Mouse (Mus musculus) retina, adult 2 months (tissue): ENCODE measurements around the gene Mknk2.

ENCODE experiments used
- DNase-seq: peaks from one replicate; pipeline ENCODE4 v3.0.0-alpha.2; 2012; ENCODE audit warnings: low read depth, low spot score

Mknk2 gene

DNA sequence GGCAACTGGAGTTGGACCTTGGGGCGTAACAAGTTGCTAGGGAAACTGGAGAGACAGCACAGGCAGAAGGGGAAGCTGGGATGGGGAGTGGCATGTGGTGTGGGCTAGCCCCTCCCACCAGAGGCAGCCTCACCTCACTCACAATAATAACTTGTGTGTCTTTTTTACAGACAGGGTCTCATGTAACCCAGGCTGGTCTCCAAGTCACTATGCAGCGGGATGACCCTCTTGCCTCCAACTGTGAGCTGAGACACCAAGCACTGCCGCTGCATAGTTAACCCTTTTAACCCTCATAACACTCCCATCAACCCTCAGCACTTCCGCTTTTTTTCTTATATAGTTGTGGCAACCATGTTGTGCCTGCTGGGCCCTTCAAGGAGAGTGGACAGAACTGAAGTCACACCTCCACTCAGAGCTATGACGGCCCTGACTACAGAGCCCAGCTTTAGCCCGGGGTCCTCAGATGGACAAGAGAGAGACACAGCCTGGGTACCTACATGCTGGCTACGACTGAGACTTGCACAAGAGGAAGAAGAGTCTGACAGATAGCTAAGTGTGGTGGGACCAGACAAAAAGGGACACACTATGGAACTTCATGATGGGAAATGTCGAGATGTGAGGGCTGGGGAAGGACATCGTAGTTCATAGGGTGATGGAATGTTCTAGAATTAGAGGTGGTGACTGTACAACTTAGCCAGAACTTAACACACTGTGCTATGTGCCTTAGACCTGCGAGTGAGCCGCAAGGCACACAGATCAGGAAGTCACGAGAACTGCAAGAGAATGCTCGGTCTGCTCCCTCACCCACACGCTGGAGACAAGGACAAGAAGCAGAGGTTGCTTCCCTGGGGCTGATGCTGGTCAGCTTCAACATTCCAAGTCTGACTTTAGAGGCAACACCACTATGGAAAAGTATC, 14.6 kb upstream of the Mknk2 start:
- DNase-seq = no peak

DNA sequence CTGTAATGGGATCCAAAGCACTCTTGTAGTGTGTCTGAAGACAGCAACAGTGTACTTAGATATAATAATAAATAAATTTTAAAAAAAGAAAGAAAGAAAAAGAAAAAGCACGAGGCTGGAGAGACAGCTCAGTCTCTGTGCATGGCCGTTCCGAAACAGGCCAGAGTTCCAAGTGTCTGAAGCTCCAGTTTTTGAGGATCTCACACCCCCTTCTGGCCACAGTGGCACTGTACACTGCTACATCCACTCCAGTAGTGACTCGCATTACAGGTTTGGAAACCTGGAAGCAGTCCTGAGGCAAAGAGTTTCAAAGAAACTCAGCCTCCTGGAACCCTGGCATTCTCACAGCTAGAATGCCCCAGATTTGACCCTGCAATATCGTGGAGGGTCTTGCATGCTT, 9.9 kb upstream of the Mknk2 start:
- no peak for DNase-seq

DNA sequence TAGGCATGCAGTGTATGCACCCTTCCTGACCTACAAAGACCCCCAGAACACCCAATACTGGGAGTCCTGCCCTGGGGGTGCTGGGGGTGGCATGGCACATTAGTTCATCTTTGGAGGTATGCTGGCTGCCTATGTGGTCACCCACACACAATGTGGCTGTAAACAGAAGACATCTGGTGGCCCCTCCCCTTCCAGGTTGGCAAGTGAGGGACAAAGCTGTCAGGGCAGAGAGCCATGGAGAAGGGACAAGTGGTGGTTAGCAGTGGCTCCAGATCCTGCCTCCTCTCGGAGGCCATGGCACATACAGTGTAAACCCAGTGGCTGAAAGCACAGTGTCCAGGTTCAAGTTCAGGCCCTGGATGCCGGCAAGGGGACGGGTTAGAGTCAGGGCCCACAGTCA, 8.7 kb upstream of the Mknk2 start:
- DNase-seq = no peak

DNA sequence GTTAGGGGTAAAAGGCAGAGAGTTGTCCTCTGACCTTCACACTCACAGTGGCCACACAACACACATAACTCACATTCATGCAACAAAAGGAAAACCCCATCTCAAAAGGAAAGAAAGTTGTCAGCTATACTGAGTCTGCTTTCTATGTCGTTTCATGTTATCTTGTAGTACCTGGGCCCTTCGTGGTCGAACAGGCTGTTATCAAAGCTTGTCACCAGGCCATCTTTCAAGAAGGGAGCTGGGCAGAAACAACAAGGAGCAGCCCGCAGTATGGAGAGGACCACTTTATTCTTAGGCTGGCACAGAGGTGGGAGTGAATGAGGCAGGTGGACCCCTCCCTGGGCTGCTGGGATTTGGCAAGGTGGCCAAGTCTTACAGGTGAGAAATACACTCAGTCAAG, 7.1 kb upstream of the Mknk2 start:
- DNase-seq = no peak

DNA sequence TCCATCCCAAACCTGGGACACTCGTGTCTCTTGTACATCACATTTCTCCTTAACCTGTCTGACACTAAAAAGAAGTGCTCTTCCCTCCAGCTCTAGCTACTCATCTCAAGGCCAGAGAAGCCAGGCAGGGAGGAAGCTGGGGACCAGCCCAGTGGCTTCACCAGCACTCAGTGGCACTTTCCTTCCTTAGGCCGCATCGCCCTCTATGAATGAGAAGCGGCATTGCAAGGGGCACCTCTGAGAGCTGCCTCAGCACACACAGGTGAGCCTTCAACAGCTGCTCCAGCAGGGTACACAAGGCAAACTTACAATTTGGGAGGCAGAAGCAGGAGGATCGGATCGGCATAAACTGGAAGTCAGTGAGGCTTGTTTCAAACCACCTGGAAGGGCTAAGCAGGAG, 6.3 kb upstream of the Mknk2 start:
- no peak for DNase-seq

DNA sequence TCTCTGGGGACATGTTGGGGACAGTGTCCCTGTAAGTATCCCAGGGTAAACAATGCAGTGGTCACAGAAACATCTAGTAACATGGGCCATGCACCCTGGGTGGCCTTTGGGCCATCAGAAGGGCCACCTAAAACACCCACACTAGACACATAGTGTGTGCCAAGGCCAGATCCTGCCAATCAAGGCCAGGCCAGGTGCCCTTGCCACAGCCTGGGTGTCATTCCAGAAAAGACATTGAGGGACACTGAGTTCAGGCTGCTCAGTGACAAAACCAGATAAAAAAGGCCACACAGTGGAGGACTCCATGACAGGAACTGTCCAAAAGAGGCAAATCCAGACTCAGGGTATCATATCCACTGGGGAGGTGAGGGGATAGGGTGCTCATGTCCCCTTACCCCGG, 5.7 kb upstream of the Mknk2 start:
- no peak for DNase-seq

DNA sequence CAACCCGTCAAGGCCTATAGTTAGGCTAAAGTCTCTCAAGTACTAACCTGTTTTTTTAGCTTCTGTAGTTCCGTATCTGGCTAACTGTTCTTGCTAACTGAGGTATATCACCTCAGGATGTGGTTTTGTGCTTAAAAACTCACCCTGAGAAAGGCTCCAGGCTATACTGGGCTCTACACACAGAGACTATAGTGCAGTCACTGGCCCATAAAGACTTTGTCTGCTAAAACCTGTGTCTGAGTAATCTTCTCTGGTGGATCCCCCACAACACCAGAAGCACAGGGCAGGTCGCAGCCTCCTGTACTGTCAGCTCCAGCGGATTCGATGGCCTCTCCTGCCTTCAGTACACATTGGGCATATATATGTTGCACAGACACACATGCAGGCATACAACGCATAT, 4.1 kb upstream of the Mknk2 start:
- DNase-seq = no peak

DNA sequence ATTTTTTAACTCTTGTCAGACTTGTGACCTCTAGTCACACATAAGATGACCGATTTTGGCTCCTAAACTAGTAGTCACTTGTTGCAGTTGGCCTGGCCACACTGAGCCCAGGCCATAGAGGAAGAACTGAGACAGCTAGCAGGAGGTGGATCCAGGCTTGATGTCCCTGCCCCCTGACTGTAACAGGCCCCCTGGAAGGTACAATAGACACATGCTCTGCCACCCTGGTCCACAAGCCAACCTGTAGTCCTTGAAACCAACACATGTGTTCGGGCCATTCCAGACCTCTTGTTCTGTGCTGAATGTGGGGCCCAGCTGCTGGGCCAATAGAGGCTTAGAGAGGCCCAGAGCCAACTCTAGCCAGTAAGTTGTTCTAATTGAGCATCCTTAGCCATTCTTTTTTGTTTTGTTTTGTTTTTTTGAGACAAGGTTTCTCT, 2.4 kb upstream of the Mknk2 start:
- DNase-seq = no peak

DNA sequence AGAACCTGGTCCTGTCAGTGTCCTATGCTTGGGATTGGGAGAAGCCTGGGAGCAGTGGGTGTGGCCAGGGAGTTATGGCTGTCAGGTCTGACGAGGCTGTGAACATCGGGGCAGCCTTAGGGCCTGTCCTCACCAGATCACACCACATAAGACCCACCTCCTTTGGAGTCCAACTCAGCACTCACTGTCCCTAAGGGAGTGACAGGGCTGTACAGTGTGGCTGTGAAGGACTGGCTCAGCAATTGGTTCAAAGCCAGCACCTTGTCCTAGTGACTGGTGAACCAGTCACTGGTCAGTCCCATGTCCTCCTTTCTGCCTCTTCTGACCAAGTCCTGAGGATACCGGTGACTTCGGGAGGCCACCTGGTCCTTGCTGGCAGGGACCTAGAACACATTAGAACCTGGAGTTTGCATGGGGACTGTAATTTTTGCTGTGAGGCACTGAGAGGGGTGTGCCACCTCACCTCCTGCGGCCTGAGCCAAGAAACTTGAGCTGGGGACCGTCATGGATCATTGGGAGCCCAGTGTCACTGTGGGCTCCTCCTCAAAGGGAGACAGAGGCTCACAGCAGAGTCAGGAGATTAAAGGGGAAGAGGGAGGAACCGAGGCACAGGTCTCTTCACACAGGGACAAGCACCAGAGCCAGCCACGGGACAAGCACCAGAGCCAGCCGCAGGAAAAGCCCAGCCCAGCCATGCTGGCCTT, 1.8 kb upstream of the Mknk2 start:
- no peak for DNase-seq

DNA sequence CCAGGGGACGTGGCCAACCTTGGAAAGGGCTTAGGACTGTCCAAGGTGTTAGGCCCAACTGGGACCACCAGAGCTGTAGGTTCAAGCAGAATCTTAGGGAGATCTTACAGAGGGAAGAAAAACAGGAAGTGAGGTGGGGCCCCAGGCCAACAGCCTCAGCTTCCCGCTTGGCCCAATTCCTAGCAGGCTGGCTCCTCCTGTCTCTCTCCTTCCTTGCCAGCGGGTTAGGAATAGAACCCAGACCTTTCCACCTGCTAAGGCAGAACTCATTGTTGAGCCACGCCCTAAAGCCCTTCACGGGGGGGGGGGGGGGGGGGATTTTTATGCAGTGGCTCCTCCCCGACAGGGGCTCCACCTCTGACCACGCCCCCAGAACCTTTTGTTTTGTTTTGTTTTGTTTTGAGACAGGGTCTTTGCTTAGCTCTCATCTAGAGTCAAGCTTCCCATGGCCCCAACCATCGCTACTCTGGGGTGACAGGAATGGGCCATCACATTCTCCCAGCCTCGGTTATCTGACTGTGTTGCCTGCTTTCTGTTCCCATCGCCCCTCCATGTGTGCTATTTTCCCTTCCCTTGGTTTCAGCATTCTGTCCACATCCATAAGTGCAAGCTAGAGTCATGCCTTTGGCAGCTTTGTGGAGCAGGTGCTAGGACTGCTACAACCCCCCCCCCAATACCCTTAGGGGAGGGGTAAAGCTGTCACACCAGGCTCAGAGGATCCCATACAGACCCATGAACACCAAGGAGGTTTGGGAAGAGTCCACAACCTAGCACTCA, 877 bp upstream of the Mknk2 start:
- no peak for DNase-seq

DNA sequence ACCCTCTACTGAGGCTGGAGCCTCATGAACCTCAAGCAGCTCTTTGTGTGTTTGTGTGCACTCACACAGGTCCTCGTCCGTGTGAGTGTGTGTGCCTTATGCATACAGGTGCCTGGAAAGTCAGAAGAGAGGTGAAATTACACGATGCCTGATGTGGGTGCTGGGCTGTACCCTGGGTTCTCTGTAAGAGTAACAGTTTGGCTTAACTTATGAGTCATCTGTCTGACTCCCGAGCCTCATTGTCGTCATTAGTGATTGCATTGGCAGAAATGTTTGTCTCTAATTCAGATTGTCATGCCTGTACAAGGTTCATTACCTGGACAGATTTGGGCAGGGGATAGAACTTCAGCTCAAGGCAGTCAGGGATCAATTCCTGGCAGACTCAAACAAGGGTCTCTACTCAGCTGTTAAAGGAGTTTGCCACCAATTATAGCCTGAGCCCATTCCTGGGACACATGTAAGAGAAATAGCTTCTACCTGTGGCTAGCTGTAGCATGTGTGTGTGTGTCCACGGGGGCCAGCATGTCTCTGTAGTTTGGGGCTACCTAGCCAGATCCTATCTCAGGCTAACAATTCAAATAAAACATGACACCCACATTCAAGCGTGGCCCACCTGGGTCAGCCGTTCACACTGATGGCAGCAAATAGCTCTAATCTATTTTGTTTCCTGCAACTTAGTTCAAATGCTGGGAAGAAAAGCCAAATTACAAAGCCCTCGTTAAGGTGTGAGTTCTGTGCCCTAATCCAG, 610 bp downstream of the Mknk2 start:
- no peak for DNase-seq

DNA sequence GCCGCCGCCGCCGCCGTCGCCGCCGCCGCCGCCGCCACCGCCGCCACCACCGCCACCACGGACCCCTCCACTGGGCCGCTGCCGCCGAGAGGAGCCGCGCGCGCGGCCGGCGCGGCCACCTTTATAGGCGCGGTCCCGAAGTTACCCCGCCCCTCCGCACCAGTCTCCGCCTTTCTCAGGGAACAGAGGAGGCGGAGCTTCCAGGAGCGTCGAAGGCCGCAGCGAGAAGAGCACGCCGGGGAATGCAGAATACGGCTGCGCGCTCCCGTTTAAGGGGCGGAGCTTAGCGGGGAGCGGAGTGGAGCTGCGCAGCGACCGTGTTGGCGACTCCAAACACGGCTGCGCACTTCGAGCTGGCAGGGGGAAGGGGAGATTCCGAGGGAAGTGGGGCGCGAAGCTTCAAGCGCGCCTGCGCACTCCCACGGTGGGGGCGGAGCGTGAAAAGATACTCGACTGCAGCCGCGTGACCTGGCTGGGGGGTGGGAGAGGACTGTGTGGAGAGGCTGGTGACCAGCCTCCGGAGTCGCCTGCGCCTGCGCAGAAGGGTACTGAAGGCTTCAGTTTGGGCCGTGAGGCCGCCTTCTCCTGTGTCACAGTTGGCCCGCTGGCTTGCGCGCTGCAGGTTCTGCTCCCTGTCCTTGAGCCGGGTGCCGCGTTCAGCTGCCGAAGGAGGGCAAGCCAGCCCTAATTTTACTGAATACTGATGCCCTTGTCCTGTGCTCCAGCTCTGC, 1.5 kb downstream of the Mknk2 start:
- DNase-seq = peak; percentile 98

DNA sequence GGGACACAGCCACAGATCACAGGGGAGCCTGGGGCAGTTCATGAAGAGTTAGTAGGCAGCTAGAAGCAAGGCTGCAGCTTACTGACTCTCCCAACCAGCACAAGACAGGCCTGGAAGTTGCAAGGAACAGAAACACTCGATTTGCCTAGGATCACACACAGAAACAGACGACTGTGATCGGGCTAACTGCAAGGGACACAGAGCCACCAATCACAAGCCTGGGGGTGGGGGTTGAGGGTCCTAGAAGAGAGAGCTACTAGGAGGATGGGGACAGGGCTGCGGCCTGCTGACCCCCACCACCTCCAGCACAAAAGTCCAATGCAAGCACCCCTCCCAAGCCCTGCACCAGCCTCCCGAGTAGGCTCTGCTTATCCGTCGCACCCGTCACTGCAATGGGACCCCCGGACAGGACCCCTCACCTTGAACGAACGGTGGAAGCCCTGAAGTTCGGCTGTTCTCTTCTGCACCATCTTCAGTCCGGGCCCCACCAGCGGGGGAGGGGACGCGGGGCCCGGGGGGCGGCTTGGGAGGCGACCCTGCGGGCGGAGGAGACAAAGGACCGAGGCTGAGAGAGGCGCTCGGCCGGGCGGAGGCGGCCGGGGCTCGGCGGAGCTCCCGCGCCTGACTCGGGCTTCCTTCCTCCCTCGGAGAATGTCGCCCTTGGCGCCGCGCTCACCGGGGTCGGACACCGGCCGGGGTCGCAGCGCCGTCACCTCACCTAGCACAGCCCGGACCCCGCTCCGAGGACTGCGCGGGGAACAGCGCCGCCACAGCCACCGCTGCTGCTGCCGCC, 2.3 kb downstream of the Mknk2 start:
- no peak for DNase-seq

DNA sequence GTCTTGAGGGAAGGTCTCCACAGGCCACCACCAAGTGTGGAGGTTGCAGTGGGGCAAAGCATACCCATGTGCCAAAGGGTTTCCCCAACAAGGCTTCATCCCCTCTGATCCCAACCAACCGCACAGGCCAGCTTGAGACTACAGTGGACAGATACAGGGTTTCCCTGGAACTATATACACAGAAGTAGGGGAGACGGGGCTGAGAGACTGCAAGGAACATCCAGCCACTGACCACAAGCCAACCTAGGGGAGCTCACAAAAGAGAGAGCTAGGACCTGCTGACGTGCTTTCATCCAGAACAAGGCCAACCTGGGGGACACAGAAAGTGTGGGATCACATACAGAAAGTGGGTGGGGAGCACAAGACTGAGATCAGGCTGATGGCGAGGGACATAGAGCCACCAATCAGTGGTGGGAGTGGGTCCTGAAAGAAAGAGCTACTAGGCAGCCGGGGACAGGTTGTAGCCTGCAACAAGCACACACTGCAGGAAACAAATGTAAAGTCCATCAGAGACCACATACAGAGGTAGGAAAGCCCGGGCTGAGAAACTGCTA, 3.0 kb downstream of the Mknk2 start:
- DNase-seq = no peak

DNA sequence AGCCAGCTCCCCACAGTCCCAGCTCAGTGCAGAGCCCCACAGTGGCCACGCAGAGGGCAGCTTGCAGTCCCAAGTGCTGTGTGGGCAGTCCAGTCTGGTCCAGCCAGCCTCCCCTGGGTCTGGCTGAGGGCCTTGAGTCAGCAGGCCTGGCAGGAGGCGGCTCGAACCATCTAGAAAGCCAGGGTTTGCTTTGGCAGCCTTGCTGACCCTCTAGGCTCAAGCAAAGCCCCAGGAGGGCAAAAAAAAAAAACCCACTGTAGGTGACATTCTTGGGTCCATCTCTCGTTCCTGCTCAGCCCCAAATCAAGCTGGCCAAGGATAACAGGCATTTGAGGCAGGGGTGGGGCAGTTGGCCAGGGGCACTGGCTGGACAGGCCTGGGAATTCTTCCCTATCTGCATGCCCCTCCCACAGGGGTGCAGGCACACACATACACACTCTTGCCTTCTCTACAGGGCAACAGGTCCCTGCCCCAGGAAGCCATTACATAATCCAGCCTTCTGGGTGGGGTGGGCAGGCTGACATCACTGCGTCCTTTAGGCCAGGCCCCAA, 3.7 kb downstream of the Mknk2 start:
- DNase-seq = no peak

DNA sequence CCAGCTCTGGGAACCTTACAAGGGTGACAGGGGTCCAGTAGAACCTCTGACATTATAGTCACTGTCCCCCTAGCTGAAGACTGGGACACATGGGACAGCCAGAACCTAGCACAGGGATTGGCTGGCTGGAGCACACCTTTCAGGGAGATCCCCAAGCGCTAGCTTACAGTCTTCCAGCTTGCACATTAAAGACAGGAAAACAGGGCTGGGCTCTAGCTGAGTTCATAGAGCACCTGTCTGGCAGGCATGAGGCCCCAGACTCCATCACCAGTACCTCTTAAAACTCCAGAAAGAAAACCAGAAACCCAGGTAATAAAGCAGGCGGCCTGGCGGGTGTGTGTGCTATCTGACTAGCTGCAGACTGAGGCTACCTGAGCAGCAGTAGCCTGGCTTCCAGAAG, 4.2 kb downstream of the Mknk2 start:
- DNase-seq = no peak

DNA sequence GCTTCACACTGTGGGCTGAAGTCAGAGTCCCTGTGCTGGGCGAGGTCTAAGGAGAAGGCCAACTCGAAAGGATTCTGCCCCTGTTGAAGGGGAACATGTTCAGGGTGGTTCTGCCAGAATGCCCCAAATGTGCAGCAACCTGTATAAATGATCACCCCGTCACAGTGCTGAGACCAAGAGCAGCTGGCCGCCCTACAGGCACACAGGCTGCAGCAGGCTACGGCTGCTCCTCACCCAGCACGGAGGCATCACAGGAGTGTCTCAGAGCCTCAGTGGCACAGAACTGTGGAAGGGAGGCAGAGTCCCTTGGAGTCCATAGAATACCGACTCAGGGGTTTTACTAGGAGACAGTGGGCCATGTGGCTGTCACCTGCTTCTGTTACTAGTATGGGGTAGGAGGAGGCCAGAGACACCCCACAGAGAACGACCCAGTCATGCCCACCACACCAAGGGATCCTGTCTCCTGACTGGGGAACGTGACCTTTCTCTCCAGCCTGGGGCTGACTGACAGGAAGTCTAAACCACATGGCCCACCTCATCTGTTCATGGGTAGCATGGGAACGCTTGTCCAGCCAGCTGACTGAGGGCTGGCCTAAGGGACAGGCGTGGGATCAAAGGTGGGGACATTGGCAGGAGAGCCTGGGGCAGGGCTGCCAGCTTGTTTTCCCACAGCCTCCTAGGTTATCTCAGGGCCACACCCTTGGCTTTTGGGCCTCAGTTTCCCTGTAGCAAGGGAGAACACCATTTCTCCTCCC, 5.8 kb downstream of the Mknk2 start:
- no peak for DNase-seq

DNA sequence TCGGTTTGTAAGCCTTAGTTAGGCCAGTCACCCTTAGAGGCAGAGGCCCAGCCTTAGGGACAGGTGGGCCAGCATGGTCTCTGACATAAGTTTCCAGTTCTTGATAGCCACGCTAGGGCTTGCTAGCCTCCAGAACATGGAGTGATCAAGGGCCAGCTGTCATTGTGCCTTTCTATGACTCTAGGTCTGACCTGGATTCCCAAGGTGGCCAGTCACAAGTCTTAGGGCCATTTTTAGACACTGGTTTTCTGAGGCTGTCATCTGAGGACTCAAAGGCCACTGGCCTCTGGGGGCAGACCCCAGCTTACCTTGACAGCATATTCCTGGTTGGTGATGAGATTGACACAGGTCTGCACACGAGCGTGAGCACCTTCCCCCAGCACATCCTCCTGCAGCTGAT, 6.7 kb downstream of the Mknk2 start:
- no peak for DNase-seq

DNA sequence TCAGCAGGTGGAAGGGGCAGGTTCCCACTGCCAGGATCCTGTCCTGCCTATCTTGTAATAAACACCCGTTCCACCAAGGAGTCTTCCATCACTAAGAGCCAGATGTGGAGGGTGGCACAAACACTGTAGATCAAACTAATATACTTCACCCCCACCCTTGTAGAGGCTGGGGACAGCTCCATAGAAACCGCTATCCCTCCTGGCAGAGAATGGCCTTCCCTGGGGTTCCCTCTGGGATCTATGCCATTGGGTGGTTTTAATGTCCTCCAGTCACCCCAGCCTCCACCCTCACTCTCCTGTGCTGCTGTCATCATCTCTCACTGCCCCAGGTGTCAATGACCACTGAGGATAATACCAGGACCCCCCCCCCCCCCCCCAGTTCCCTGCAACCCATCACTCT, 7.4 kb downstream of the Mknk2 start:
- no peak for DNase-seq
